ENCODE assay signal across 10 mouse cellular contexts in genomic region chr6:97027110-97027677, GRCm38 (mm10). TPM values are rescaled to one million over a fixed set of nuclear protein-coding genes. Genes with fewer than 3 reads are reported as not detected.
A peak's percentile ranks its signal among the peaks of the same experiment; 100 is the strongest.
DNase-seq lines count a peak whose midpoint lies in the region; ATAC-seq and TF ChIP-seq lines count a peak whose summit lies in the region.
"Had no signal": no experiment of that assay in that cellular context is flagged by ENCODE, and none has a peak within 500 bp of the region (broad histone marks: within the 10 kb centered on the region; RNA-seq: fewer than 3 reads in every experiment).

No protein-coding gene starts in this region.

- no peak overlapping the region for H3K4me2 ChIP-seq in CH12.LX (ENCODE audit: insufficient read depth, low read depth, poor library complexity, severe bottlenecking)
- H3K4me2 ChIP-seq: liver, embryonic 12.5 days had no signal

- no peak overlapping the region for H3K9ac ChIP-seq in CH12.LX (ENCODE audit: insufficient read depth, low read depth)
- H3K9ac ChIP-seq: liver, embryonic 12.5 days had no signal

- ATAC-seq in megakaryocyte progenitor cell, adult 5-6 weeks (replicated peaks; ENCODE audit: poor library complexity): peak; percentile 66; the same call in 1 of the 2 replicates
- ATAC-seq: liver, embryonic 12.5 days had no signal

- WGBS in cerebellum, adult 2 months: 43% methylated on average over 5 of the region's 5 CpGs

- peak; percentile 73 for TF ChIP-seq RAD21 in CH12.LX (IDR thresholded peaks at IDR 0.05; ENCODE audit: low read depth, low read length)

- TF ChIP-seq POLR2A in CH12.LX (IDR thresholded peaks at IDR 0.05; ENCODE audit: low read depth, low read length): no peak
- TF ChIP-seq POLR2A in cerebellum, adult 2 months (IDR thresholded peaks at IDR 0.05; ENCODE audit: borderline replicate concordance, insufficient read depth, low read length): no peak

- H3K36me3 ChIP-seq in CH12.LX (replicated peaks in 1 of 2; ENCODE audit: control insufficient read depth in 1 of 2, insufficient read depth in 1 of 2, low read length in 1 of 2): no peaks in the 10 kb centered on the region
- H3K36me3 ChIP-seq: liver, embryonic 12.5 days had no signal

- DNase-seq in layer of hippocampus, adult 11-12 months (ENCODE audit: low spot score): peak; percentile 12
- no peak for DNase-seq in layer of hippocampus, postnatal 10 days (ENCODE audit: low spot score in 2 of 2)
- no peak for DNase-seq in CH12.LX (ENCODE audit: extremely low read depth)
- DNase-seq in adipocyte (ENCODE audit: low spot score): peak; percentile 61
- DNase-seq in cerebellum, adult 2 months: no peak
- no peak for DNase-seq in spleen, postnatal 10 days (ENCODE audit: low spot score in 2 of 2)
- no peak for DNase-seq in spleen, postnatal 36 days (ENCODE audit: low spot score in 2 of 2)
- DNase-seq: adrenal gland, postnatal 25 days had no signal

- in situ Hi-C loops in CH12.LX (cut with MboI; ENCODE audit: low pct_ligation_motif_present, low pct_unique_long_range_greater_than_20kb, low sequenced_read_pairs): no loop called here

- no peak overlapping the region for H3K27ac ChIP-seq in CH12.LX (ENCODE audit: insufficient read depth, low read depth)
- H3K27ac ChIP-seq in cerebellum, adult 2 months (ENCODE audit: insufficient read depth, low read length): no peak overlapping the region
- H3K27ac ChIP-seq: liver, embryonic 12.5 days had no signal

- H3K79me2 ChIP-seq in CH12.LX (replicated peaks; ENCODE audit: control insufficient read depth, extremely low read depth, insufficient read depth, poor library complexity, severe bottlenecking): no peaks in the 10 kb centered on the region

- no peak overlapping the region for H3K4me3 ChIP-seq in CH12.LX (replicated peaks in 1 of 3; ENCODE audit: low read depth in 2 of 3, low read length in 2 of 3, poor library complexity in 1 of 3)
- no peak overlapping the region for H3K4me3 ChIP-seq in cerebellum, adult 2 months (replicated peaks; ENCODE audit: insufficient read depth, low read depth, low read length)
- H3K4me3 ChIP-seq: liver, embryonic 12.5 days had no signal

- peak in 1 of 2 experiments; percentile 73; a peak in 2 of 4 replicates for TF ChIP-seq CTCF in CH12.LX (conservative IDR thresholded peaks at IDR 0.05 in 1 of 2, IDR thresholded peaks at IDR 0.05 in 1 of 2; ENCODE audit: low read depth in 2 of 2, low read length in 2 of 2)
- no peak for TF ChIP-seq CTCF in cerebellum, adult 2 months (IDR thresholded peaks at IDR 0.05; ENCODE audit: borderline replicate concordance, insufficient read depth, low read depth, low read length)

- dilution Hi-C loops in CH12.LX (cut with MboI; ENCODE audit: extremely low pct_ligation_motif_present, extremely low pct_unique_long_range_greater_than_20kb, low sequenced_read_pairs): no loop called here

- H3K27me3 ChIP-seq in CH12.LX (replicated peaks): peaks cover 68% of the 10 kb centered on the region
- H3K27me3 ChIP-seq in cerebellum, adult 2 months (ENCODE audit: control insufficient read depth, insufficient read depth, low read length): no peaks in the 10 kb centered on the region

- no peaks in the 10 kb centered on the region for H3K9me3 ChIP-seq in CH12.LX (replicated peaks; ENCODE audit: low read length)
- H3K9me3 ChIP-seq: liver, embryonic 12.5 days had no signal

- H3K4me1 ChIP-seq in CH12.LX (ENCODE audit: control insufficient read depth in 1 of 2, insufficient read depth in 2 of 2): no peaks in the 10 kb centered on the region
- H3K4me1 ChIP-seq in cerebellum, adult 2 months (ENCODE audit: control insufficient read depth, insufficient read depth, low read length): no peaks in the 10 kb centered on the region
- H3K4me1 ChIP-seq: liver, embryonic 12.5 days had no signal

- no peak for TF ChIP-seq EP300 in CH12.LX (IDR thresholded peaks at IDR 0.05; ENCODE audit: low read length)

TF ChIP-seq in CH12.LX, 34 proteins besides CTCF, POLR2A, EP300 and RAD21:
- TF ChIP-seq MXI1 (IDR thresholded peaks at IDR 0.05; ENCODE audit: low read depth, low read length): no peak
- peak; percentile 49 for TF ChIP-seq SMC3 (IDR thresholded peaks at IDR 0.05; ENCODE audit: low read depth, low read length)
- no peak for TF ChIP-seq JUN (IDR thresholded peaks at IDR 0.05; ENCODE audit: insufficient read depth, low read depth, low read length)
- TF ChIP-seq ETS1 (conservative IDR thresholded peaks at IDR 0.05; ENCODE audit: low read depth, low read length): no peak
- no peak for TF ChIP-seq MEF2A (IDR thresholded peaks at IDR 0.05; ENCODE audit: borderline replicate concordance, low read depth, low read length)

RNA-seq across cellular contexts. Expression of gene Fam19a4, which starts 33.0 kb away (rescaled TPM):
- under 1 TPM; 0.33 to 0.55 TPM for total RNA-seq in layer of hippocampus, postnatal 10 days (2021)
- not detected in 2 replicates for total RNA-seq in CH12.LX (2012; rRNA removed)
- total RNA-seq in CH12.LX (2014; rRNA removed): not detected in 2 replicates
- polyA plus RNA-seq in CH12.LX (2012; ENCODE audit: insufficient read length, low read depth): not detected in 2 replicates
- total RNA-seq in megakaryocyte progenitor cell, adult 5-6 weeks (2015): not detected in 2 replicates
- 0.33 TPM in 1 of 2 replicates, not detected in the other for total RNA-seq in megakaryocyte progenitor cell, adult 5-6 weeks (2017)
- polyA plus RNA-seq in cerebellum, adult 2 months (2012; rRNA removed): 0.13 and 0.54 TPM in 2 replicates
- polyA plus RNA-seq: liver, embryonic 12.5 days had no signal

Comparison
In these comparisons a context has a peak if more than half of its experiments do, and no peak if none do; other contexts are left out.
1. DNase-seq: peak in layer of hippocampus, adult 11-12 months (single experiment) and adipocyte (single experiment); none in layer of hippocampus, postnatal 10 days (0 of 2), CH12.LX (single experiment), cerebellum, adult 2 months (0 of 2), spleen, postnatal 10 days (0 of 2) and spleen, postnatal 36 days (0 of 2).